Mouse (Mus musculus) adrenal gland, adult 18-20 months (tissue): ENCODE data around the gene Rgl2. TPM values are rescaled to one million over a fixed set of nuclear protein-coding genes. Genes with fewer than 3 reads are reported as not detected.
A peak's percentile ranks its signal among the peaks of the same experiment; 100 is the strongest.
"Not testable (repeated sequence)": the region's sequence is repeated elsewhere in the genome, so short reads cannot be mapped to it uniquely, and the experiment has no call there.

ENCODE experiments used
- DNase-seq, 2 experiments: peaks; one replicate each; pipeline ENCODE4 v3.0.0; 2021 to 2022; ENCODE audit warnings: low spot score in 2 of 2
- long read RNA-seq, 2 experiments: library from polyadenylated mRNA; stranded (forward); transcript quantifications; one replicate each; pipeline ENCODE4 v2.0.0; 2021
- total RNA-seq, 2 experiments: library from RNA; stranded (reverse); gene quantifications; 1 replicate in 1 of 2; 2 replicates in 1 of 2; pipeline ENCODE4 v1.2.3; 2021

The Rgl2 gene
- total RNA-seq: 10 to 100 TPM; 42.8 to 46.3 TPM
- long read RNA-seq, experiment 1, transcript Rgl2-201 (18 exons, 3,252 nt): major isoform, 31 of 52 reads
- long read RNA-seq, experiment 1, partial matches to known transcripts: 3 of 52 reads
- long read RNA-seq, experiment 1, other reads (novel, unspliced or antisense): 18 of 52 reads
- long read RNA-seq, experiment 2, transcript Rgl2-201 (18 exons, 3,252 nt): major isoform, 39 of 85 reads
- long read RNA-seq, experiment 2, partial matches to known transcripts: 31 of 85 reads
- long read RNA-seq, experiment 2, other reads (novel, unspliced or antisense): 15 of 85 reads

DNA sequence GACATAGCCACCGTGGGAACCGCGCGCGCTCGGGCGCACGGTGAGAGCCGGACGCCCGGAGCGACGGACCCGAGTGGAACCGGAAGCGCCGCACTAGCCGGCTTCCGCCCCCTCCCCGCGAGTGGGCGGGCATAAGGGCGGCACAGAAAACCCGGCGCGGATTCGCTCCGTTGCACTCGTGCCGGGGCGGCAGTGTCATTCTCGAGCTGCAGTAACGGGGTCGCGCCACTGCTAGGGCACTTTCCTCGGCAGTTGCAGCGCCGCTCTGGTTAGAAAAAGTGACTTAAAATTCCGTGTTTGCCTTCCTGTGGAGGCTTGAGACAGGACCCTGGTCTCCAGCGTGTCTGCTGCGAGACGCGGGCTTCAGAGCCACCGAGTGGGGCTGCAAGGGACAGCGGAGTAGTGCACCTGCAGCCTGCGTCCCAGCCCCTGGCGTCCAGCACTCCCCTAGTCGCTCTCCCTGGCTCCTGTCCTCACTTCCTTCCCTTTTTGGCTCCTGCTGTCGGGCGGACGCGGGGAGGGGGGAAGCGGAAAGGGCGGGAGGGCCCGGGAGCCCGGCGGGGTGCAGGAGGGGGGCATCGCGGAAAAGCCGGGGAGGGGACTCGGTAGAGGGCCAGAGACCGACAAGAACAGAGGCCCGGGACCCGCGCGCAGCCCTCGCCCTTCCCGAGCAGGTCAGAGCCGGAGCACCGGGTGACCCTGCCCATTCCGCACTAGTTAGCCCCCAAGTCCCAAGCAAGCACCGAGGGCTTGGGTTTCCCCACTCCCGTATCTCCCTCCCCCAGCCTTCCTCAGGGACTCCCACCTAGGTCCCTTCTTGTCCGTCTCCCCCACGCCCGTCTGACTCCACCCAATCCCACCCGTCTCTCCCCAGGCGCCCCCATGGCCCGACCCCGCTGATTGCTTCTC, at the start of gene Rgl2:
TSS of gene Rgl2 (plus strand) at position 173 of the 909 bp plus-strand sequence.
- DNase-seq: peak; percentile 95

DNA sequence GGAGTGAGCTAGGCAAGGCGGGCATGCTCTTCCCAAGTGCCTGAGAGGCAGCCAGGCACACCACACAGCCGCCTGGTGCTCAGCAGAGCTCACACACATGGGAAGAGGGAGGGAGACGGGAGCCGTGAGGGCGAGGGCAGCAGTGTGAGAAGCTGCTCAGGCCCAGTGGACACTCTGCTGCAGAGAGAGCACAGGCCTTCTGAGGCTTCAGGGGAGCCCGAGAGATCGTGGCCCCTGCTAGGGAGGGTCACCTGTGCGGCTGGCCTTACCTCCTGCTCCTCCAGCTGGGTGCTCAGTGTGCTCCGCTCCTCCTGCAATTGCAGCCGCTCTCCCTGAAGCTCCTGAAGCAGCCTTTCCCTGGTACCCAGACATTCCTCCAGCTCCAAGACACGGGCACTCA, 45.0 kb upstream of the Rgl2 start:
- not testable (repeated sequence) for DNase-seq

GRCm38 (mm10) chr17:33887802-33888201, 41.5 kb upstream of the Rgl2 start:
- not testable (repeated sequence) for DNase-seq

DNA sequence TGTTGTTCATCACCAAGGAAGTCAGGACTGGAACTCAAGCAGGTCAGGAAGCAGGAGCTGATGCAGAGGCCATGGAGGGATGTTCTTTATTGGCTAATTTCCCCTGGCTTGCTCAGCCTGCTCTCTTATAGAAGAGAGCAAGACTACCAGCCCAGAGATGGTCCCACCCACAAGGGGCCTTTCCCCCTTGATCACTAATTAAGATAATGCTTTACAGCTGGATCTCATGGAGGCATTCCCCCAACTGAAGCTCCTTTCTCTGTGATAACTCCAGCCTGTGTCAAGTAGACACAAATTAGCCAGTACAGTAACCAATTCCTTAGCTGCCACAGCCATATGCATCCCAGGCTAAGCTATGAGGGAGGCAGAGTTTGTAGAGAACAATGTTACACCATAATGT, 41.1 kb upstream of the Rgl2 start:
- not testable (repeated sequence) for DNase-seq

DNA sequence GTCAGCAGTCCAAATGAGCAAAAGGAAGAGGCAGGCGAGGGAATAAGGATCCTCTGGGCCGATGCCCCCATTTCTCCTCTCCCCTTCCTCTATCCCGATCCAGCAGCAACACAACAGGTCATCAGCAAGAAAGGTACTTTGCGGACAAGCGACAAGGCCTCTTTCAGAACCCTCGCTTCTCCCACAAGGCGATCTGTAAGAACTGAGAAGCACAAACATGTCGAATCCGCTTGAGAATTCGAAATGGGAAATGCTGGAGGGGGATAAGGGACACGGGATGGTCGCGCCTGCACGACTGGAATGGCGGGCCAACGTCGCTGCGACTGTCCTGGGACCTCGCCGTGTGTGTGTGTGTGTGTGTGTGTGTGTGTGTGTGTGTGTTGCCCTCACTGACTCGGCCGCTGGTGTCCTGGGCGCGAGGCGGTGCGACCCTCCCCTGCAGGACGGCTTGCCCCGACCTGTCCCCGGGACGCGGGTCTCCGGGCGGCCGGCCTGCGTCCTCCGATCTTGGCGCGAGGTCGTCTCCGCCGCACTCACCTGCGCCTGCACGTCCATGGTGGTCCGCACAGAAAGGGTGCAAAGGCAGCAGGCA, 39.3 kb upstream of the Rgl2 start:
- DNase-seq: not testable (repeated sequence)

DNA sequence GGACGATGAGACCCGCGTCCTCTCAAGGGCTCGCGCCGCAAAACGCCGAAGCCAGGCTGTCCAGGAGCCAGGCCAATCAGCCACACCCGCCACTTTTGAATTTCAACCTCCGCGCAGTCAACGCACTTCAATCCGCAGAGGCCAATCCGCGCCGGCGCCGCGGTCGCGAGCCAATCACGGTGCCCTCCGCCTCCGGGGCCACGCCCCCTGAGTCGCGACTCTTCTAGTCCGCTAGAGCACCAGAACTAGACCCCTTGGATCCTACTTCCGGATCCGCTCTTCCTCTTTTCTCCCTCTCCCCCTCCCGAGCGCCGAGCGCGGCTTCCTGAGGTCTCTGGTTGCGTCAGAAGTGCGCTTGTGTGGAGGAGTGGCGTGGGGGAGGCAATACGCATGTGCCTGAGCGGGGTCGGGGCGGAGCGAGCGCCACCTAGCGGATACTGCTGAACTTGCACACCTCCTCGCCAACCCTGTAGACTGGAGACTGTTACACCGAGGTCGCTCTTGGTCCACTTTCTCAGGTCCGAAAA, 38.7 kb upstream of the Rgl2 start, which contains the start of gene Kifc1:
TSS of gene Kifc1 (minus strand) at position 129 of the 527 bp plus-strand sequence.
- DNase-seq: peak; percentile 98

DNA sequence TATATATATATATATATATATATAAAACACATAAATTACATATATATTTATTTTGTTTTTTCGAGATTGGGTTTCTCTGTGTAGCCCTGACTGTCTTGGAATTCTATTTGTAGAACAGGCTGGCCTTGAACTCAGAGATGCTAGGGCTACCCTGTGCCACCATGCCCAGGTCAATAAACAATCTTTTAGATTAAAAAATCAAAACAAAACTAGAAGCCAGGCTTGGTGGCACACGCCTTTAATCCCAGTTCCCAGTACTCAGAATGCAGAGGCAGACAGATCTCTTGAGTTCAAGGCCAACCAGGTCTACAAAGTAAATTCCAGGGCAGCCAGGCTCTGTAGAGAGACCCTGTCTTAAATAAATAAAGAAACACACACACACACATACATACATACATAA, 38.0 kb upstream of the Rgl2 start:
- DNase-seq: no peak

- not testable (repeated sequence) for DNase-seq
Measured at GRCm38 (mm10) chr17:33891892-33892291, 37.5 kb upstream of the Rgl2 start.

DNA sequence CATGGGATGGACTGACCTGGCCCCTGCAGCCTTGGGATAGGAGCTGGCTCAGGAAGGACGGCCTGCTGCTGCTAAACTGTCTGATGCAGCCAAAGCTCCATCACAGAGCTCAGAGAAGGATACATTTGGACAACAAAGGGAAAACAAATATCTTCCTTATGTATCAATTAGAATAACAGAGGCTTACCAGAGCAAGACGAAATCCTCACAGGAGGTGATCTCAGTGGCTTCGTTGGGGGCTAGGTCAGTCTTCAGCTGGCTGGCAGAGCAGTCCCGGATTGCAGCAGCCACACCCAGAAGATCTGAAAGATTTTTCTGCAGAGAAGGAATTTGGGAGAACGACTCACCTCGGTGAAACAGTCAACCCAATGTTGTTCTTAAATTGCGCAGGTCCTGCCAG, 36.9 kb upstream of the Rgl2 start:
- DNase-seq: no peak

GRCm38 (mm10) chr17:33893011-33893410, 36.3 kb upstream of the Rgl2 start:
- not testable (repeated sequence) for DNase-seq

DNA sequence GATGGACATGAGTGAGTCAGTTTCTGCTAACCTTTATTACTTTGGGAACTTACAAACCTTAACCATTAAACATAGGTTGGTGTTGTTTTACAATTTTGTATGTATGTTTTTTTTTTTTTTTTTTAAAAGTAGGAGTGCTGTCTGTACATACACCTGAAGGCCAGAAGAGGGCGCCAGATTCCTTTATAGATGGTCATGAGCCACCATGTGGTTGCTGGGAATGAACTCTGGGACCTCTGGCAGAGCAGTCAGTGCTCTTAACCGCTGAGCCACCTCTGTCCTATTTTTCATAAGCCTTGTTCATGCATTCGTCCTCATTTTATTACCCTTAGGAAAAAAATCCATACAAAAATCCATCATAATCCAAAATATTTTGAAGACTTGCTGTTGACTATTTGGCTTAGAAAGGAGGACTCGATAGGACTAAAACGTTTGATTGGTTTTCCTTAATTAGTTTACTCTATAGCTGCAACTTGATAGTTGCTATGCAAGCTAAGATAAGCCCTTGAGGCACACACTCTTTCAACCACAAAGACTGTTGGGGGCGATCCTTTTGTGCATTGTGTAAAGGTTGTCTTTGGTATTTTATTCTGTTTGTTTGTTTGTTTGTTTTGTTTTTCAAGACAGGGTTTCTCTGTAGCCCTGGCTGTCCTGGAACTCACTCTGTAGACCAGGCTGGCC, 32.1 kb upstream of the Rgl2 start:
- DNase-seq: no peak

- not testable (repeated sequence) for DNase-seq
Measured at GRCm38 (mm10) chr17:33898193-33898592, 31.1 kb upstream of the Rgl2 start.

DNA sequence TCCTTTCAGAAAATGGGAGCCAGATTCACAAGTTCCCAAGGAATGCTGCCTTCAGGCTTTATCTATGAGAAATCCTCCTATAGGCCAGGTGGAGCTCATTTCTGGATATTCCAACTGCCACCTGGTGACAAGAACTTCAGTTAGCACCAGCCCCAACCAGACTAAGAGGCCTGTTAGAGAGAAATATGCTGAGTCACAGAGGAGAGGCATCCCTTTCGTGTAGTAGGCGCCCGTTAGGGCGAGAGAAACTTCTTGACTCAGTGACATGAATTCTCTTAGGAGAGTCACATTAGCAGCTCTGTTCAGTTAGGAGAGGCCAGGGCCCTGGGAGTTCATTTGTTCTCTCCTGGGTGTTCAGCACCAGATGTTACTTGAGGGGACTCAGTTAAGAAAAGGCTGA, 29.7 kb upstream of the Rgl2 start:
- DNase-seq: no peak

- no peak for DNase-seq
Measured at GRCm38 (mm10) chr17:33900281-33900988, 28.9 kb upstream of the Rgl2 start.

- no peak for DNase-seq
Measured at GRCm38 (mm10) chr17:33900989-33901314, 28.4 kb upstream of the Rgl2 start.

- DNase-seq: no peak
Measured at GRCm38 (mm10) chr17:33901653-33902052, 27.7 kb upstream of the Rgl2 start.

DNA sequence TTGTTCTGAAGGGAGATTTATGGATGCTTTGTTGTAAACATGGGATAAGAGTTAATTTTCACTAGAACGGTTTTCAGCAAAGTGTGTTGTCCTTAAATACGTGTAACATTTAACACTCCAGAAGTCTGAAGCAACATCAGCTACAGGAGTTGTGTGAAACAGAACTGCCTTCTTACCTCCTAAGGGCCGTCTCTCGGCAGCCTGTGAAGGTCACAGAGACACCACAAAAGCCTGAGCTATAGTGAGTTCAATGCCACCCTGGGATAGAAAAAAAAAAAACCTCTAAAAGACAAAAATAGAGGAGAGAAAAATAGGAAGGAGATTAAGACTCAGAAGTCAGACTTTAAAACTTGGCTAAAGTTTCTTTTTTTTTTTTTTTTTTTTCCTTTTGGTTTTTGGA, 27.3 kb upstream of the Rgl2 start:
- DNase-seq: no peak

GRCm38 (mm10) chr17:33902491-33902890, 26.9 kb upstream of the Rgl2 start:
- no peak for DNase-seq

DNA sequence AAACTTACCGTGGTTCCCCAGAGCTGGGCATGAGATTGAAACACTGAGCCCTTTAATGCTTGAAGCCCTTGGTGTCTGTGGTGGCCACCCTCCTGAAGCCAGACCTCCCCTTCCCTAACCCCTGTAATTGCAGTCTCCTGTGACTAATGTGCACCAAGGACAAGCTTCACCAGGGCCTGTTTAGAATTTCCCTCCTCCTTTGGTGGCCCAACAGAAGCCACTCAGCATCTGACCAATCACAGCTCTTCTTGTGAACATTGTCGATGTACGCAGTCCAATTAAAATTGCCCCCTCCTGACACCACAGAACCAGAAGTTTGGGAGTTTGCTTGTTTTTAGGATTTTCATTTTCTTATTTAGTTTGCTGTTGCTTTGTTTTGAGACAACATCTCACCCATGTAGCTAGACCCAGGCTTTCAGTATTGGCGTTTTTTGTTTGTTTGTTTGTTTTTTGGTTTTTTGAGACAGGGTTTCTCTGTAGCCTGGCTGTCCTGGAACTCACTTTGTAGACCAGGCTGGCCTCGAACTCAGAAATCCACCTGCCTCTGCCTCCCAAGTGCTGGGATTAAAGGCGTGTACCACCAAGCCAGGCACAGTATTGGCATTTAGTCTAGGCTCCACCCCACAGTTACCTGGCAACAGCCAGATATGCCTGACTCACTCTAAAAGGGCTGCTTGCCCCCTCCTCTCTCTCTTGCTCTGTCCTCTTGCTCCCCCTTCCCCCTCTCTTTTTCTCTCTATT, 25.3 kb upstream of the Rgl2 start:
- not testable (repeated sequence) for DNase-seq

DNA sequence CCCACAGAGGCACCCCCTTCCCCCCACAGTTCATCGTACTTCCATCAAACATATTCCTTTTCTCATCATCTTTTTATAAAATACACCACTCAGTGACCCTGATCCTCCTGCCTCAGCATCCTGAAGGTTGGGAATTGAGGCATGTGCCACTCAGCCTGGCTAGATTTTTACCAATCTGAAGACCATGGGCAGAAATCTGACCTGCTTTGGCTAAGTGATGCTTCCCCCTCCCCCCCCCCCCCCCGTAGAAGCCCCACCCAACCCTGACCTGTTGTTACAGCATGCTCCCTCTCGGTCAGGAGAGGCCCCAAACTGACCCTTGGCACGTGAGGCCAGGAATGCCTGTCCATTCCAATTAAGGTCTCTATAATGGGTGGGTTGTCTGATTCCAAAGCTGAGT, 24.5 kb upstream of the Rgl2 start, which contains the start of gene Platr17:
TSS of gene Platr17 (plus strand) at position 301 of the 400 bp plus-strand sequence.
- not testable (repeated sequence) for DNase-seq
